Mouse (Mus musculus) mature B cell (primary cell): ENCODE measurements around the gene Safb2.

Experiments
- in situ Hi-C: fragments of 300-500 bp; cut with MboI; formaldehyde crosslinking; loops from 2 replicates; pipeline ENCODE4 v1.14.3; 2019

The Safb2 gene

DNA sequence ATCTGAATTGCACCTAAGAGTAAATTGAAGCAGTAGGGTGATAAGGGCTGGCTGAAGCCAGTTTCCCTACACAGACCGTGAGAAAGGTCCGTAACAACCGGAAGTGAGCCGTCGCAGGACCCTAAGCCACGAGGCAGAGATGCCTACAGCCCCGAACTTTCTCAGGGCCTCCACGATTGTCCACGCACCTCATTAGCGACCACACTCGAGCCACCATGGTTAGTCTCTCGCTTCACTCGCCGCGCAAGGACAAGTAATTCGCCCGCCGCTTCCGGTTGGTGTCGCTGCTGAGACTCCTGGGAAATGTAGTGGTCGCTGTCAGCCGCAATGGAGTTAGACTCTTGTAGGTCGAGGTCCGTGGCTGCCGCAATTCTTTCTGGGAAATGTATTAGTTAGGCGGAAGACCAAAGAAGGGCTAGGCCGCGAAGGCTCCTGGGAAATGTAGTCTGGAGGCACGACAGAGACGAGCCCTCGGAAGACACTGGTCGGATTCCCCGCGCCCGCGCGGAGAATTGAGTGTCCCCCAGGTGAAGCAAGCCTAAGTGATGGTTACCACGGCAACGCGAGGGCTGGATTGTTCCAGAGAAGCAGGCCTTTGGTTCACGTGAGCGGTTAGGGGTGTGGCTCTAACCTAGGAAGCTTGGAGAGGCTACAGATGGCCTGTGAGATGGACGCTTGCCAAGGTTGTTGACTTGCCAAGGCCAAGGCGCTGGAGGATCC lies 25.2 kb upstream of the Safb2 start, which contains the start of gene 2410015M20Rik:
Gene 2410015M20Rik (minus strand): TSS at position 320 of the 720 bp plus-strand sequence.
- in situ Hi-C loops: no loop called here

DNA sequence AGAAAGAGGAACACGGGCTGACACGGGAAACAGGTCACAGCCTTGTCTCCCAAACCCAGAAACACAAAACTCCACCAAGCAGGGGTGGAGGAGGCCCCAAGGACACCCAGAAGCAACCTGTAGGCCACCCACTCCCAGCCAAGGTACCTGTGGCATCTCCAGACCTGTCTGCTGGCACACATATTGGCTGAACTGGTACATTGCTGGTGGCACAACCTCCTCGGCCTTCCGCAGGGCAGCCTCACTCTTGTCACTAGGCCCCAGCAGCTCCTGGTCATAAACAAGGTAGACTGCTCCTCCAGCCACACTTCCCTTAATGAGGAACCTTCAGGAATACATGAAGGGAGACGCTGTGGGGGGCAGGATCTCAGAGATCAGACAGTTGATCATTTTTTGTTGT lies 24.3 kb upstream of the Safb2 start:
- in situ Hi-C loops: no loop called here

DNA sequence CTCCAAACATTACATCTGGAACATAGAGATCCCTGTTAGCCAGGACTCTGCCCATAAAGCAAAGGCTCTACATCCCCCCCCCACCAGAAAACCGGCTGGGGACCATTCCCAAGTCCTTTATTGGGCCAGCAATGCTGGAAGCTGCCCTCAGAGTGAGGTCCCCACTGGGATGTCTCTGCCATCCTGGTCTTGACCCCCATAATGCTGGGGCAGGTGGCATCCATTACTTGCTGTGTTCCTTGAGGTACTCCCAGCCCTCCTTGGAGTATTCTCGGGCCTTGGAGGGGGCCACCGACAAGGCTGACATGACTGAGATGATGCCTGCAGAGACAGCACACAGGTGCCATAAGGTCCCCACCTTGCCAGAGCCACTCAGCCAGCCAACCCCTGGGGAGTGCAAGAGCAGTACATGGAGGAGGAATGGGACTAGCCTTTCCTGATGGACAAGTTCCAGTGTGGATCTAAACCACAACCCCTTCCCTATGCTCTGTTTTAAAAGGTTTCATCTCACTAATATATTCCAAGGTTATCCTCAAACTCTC lies 23.2 kb upstream of the Safb2 start:
- in situ Hi-C loops: no loop called here

DNA sequence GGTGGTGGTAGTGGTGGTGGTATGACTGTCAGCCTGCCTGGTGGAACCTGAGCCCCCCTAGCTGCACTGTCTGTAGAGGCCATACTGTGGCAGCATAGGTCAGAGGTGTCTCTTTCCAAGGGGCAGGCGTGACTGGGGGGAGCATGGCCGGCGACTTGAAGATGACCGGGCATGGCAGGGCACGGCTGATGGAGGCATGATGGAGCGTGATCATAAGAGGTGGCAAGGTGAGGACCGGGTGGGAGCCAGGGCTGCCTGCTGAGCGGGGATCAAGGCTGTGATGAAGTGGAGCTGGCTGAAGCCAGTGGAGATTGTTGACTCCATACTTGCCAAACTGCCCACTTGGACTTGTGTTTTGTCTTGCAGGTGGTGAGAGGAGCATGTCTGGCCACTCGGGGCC lies 21.0 kb upstream of the Safb2 start:
- in situ Hi-C loops: no loop called here

DNA sequence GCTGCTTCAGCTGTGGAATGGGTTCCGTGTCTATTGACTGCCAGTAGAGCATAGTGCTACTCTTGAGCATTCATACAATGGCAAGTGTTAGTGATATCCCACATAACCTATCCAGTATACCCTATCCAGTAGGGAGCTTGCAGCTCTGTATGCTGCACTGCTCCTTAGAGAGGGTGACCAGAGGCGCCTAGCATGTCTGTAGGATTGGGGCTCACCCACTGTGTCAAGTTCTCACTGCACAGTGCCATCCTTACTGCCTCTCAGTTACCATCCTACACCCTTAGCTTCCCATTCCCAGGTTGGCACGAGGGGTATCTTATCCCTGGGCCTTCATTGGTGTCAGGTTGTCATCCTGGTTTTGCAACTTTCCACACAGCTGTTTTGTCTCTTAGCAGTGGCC lies 20.0 kb upstream of the Safb2 start:
- in situ Hi-C loops: no loop called here

DNA sequence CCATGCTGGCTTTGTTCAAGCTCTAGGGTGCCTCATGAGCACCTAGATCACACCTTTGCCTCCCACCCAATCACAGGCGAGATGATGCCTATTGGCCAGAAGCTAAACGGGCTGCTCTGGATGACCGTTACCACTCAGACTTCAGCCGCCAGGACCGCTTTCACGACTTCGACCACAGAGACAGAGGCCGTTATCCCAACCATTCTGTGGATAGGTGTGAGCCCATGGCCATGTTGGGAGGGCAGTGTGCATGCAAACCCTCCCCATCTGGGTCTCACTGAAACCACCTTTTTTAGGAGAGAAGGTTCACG lies 19.6 kb upstream of the Safb2 start:
- in situ Hi-C loops: no loop called here

DNA sequence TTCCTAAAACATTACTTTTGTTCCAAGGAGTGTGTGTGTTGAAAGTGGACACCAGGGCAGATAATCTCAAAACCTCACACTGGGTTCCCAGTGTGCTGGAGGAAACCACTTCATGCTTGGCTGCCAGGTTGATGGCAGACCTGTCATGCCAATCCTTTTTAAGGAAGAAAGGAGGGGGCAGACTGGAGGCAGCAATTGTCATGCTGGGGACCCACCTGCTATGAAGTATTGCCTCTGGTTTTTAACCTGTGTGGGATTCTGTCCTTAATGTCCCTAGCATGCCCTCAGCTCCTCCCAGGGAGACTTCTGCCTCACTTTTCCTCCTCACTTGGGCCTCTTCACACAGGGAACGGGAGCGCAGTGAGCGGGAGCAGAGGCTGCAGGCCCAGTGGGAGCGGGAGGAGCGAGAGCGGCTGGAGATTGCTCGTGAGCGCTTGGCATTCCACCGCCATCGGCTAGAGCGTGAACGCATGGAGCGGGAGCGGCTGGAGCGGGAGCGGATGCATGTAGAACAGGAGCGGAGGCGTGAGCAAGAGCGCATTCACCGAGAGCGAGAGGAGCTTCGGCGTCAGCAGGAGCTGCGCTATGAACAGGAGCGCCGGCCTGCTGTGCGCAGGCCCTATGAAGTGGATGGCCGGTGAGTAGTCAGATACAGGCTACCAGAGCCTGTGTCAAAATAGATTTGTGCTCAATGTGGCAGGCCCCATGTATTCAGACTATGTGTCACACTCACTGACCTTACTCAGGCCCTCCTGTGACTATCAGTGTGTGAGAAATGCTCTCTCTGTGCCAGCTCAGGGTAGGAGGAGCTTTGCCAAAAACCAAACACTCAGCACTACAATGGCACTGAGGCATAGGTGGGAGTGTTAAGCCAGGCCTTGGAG lies 19.0 kb upstream of the Safb2 start:
- in situ Hi-C loops: no loop called here

DNA sequence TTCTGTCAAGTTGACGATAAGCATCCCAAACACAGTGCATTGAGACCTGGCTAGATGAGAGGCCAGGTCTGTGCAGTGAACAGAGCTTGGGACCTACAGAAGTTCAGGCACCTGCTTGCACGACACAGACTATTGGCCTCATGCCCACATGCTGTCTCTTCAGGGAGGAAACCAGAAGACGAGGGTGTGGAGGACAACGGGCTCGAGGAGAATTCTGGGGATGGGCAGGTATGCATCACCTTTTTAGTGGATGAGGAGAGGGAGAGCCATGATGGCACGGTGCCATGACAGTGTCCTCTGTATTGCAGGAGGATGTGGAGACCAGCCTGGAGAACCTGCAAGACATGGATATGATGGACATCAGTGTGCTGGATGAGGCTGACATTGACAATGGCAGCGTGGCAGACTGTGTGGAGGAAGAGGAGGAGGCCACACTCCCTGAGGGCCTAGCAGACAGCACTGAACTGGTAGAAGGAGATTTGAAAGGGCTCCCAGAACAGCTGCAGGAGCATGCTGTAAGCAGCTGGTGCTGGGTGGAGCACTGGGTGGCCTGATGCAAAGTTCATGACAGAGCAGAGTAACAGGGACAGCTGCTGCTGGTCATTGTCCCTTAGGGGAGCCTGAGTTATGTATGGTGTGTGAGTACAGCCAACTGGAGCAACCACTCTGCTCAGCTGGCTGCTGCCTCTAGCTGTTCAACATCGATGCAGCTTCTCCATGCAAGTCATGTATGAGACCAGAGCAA lies 9.3 kb upstream of the Safb2 start:
- in situ Hi-C loops: no loop called here

DNA sequence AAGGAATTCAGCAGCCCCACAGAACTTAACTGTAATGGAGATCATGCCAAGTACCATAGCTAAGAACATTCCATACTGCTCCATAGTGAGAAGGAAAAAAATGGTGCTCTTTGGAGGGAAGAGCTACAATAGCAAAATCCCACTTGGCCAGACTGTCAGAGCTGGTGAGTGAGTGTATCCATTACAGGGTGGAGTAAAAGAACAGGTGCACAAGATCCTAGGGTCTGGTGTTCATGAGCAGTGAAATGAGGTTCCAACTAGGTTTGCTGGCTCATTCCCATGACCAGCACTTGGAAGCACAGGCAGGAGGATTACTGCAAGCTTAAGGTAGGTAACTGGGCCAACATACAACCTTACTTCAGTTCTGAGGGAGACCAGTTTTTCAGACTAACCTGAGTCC lies 8.2 kb upstream of the Safb2 start:
- in situ Hi-C loops: no loop called here

DNA sequence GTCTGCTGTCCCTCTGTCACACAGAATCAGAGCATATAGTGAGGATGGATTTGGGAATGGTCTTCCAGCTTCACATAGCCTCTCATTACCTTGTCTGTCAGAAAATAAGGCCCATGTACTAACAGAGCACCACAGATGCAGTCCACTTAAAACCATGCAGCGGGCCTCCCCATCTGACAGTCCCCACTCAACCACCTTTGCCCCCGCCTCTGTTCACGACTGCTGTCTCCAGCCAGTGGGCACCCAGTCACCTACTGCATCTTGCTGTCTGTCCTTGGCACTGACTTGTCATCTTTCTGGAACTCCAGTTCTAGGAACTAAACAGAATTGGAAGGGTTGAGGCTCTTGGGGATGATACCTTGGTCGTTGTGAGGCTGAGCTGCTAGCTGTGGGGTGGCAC lies 4.5 kb upstream of the Safb2 start:
- in situ Hi-C loops: no loop called here

DNA sequence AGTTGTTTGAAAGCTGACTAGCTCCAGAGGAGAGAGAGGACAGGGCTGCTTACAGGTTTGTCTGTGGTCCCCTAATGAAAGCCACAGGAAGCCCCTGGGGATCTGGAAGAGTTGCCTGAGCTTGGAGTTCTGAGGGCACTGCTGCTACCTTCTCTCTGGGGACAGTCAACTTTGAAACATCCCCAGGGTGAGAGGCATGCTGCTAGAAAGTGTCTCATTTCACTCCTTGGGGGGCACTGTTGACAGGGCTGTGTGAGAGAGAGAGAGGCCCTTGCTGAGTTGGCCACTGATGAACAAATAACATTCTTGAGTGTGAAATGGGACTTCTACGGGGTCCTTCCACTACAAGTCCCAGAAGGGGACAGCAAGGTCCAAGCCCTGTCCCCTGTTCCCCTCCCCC lies 3.4 kb upstream of the Safb2 start:
- in situ Hi-C loops: no loop called here

DNA sequence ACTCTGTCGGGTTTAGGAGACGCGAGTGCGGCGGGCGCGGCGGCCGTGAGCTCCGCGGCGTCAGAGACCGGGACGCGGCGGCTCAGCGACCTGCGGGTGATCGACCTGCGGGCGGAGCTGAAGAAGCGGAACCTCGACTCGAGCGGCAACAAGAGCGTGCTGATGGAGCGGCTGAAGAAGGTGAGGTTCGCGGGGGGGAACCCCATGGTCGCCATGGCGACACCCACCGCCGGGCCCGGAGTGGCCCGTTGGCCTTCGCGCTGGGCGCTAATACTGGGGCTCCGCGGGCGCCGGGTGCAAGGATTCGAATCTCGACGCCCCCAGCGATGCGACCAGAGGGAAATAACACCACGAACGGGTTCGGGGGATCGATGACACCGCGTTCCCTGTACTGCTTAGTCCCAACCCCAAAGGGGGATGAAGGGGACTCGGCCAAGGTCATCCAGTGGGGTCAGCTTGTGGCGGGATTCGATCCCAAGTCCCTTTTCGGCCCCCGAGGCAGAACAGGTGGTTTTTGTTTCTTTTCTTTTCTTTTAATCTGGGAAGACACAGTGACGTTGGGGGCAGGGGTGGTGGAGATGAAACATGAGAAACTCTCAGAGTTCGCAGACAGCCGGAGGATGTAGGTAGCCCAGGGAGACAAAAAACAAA lies 911 bp upstream of the Safb2 start:
- in situ Hi-C loops: no loop called here

DNA sequence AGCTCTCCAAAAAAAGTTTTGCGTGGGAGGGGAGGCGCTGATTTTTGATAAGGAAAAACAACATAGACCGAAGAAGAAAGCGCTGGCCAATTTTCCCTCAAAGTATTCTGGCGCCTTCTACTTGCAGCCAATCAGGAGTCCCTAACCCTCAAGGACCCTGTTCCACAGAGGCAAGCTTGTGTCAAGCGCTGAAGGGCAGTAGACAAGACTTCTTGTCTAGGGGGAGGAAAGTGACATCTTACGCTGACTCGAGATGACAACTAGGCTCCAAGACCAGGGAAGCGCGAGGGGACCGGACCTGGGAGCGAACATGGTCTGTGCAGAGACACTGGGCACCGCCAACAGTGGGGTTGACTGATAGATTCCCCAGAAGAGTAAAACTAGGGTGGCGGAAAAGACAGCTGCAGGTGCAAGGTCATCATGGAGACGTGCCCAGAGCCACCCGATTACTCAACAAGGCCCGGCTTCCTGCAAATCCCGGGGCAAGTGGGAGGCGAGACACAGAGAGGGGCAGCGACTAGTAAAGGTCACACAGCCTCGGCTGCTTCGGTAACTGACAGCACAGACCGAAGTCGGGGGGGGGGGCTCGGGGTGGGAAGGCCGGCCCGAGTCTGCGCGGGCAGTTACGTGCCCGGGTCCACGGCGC lies 651 bp downstream of the Safb2 start:
- in situ Hi-C loops: no loop called here

DNA sequence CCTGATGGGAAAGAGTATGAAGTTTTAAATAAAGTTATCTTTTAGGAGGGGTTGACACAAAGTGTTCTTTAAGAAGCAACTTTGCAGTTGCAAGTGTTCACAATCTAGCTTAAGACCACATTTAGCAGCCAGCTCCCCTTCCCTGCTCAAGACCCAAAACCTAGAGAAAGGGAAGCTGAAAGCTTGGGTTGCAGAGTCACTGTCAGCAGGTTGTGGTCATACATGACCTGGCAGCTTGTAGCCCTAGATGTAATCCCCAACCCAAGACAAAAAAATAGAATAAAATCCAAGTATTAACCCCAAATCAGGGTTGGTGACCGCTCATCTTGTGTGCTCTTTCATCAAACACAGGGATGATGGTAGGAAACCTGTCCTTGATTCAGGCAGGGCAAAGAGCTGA lies 1.3 kb downstream of the Safb2 start:
- in situ Hi-C loops: no loop called here

DNA sequence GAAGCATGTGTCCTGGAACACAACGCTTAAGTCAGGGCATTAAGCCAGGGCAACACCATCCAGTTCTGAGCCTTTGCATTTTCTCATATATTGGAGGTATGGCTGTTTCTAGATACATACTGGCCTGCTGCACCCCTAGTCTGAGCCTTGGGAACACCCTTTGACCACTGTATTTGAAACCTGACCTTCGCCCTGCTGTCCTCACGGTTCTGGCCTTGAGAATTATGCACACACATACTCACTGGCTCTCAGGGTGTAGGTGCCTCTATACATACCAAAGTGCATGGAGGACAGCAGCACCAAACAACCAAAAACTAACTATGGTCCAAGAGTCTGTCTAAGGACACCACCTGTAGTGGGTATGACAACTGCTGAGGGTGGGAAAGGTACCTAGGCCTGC lies 11.4 kb downstream of the Safb2 start:
- in situ Hi-C loops: no loop called here

DNA sequence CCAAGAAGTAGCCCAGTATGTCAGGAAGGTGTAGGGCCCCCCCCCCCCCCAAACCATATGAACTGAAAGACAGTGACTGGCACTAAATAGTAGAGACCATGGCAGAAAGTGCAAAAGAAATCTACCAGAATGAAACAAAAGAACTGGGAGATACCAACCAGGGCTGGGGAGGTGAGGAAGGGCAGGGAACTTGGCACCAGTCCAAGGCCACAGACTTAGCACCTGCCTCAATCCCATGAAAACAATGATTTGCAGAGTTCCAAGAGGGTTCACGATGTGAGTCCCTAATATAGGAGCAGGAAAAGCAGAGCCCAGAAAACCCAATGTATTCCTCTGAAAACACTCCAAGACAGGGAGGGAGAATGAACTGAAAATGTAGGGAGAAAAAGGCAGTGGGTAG lies 12.2 kb downstream of the Safb2 start:
- in situ Hi-C loops: no loop called here

DNA sequence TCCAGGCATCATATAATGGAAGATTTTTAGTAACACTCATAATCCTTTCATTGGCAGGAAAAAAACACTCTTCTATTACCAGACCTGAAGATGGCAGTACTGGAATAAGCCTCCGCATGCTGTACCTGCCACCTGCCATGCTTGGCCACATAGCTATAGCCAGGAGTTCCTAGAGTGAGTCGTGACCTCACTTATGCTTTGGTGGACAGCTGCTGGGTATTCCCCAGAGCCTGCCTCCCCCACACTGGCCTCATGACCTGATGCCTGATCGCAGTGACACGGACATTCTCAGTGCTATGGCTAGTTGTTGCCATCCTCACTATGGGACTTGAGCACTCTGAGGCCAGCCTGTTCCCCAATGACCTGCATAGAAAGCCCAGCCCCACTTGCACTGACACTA lies 14.1 kb downstream of the Safb2 start:
- in situ Hi-C loops: no loop called here

DNA sequence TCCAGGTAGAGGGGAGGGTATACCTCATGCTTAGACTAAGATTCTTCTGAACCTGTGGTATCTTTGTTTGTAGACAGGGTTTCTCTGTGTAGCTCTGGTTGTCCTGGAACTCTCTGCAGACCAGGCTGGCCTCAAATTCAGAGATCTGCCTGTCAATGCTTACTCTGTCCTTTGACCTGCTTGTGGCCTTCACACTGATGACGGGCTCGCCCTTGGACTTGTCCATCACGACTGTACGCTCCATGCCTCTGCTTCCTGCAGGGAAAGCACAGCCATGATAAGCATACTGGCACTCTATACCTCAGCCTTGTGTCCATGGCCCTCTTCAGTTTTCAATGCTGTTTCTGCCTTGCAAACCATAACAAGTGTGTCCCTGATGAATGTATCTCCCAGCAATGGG lies 17.0 kb downstream of the Safb2 start:
- in situ Hi-C loops: no loop called here

DNA sequence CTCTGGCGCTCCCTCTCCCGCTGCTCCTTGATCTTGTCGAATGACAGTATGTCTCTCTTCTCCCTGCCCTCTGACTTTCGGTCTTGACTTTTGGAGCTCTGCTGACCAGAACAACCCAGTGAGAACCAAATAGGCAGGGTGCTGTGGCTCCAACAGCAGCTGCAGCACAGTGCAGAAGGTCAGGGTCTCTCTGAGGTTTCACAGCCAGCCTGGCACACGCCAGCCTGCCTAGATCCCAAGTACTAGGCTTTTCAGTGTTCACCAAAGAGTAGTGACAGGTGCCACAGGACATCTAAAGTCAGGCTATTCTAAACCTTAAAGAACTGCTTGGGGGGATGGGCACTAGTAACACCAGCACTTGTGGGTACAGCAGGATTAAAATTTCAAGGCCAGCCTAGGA lies 17.5 kb downstream of the Safb2 start:
- in situ Hi-C loops: no loop called here

DNA sequence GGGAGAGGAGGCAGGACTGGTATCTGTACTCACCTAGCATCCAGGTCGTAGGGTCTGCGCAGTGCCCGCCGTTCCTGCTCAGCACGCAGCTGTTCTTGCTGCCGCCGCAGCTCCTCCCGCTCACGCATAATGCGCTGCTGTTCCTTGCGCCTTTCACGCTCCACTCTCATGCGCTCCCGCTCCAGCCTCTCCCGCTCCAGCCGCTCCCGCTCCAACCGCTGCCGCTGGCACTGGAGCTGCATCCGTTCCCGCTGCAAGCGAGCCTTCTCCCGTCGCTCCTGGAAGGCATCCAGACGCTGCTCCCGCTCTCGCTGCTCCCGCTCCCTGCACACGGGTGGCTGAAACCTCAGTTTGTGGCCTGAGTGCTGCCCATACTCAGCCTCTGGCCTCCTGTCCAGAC lies 18.1 kb downstream of the Safb2 start:
- in situ Hi-C loops: no loop called here

DNA sequence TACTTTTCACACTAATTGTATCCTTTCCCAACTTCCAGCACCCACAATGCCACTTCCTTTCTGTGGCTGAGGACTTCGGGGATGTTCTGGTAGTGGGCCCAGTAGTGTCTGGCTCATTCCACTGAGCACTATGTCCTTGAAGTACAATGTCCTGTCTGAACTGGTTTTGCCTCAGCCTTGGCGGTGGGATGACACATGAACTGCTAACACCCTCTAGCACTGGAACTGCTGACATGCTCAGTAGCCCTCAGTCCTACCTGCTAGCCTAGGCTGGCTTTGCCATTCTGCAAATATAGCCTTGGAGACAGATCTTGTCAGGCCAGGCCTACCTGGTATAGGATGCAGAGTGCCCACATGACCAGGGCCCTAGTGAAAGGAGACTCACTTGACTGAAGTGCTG lies 22.5 kb downstream of the Safb2 start:
- in situ Hi-C loops: no loop called here

DNA sequence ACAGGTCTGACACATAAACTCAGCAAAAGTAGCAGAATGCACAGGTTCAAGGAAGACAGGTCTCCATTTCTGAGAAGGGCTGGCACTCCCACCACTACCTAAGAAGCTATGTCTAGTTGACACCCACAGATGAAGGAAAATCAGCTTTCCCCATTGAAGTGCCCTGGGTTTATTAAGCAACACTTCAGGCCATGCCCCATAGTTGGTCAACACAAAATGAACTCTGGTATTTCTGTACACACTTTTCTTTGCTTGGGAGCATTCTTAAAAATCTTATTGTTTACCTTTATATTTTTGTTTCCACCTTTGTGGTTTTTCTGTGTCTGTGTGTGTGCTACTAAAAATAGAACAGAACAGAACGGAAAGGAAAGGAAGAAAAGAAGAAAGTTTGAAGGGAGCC lies 24.3 kb downstream of the Safb2 start:
- in situ Hi-C loops: no loop called here
